Mouse (Mus musculus): ENCODE data around the gene 1500009C09Rik. TPM values are rescaled to one million over a fixed set of nuclear protein-coding genes. Genes with fewer than 3 reads are reported as not detected.

1500009C09Rik gene
- polyA plus RNA-seq, 1 experiment from 2014 or later = not detected

- Histone ChIP-seq H3K9ac (ENCODE audit: low read depth, low read length) (no peak overlapping the region), H3K9me3 (replicated peaks; ENCODE audit: low read length) (no peaks in the 10 kb centered on the region), H3K27me3 (ENCODE audit: insufficient read depth, low read length) (no peaks in the 10 kb centered on the region), H3K27ac (no peak overlapping the region), H3K4me2 (ENCODE audit: low read length) (no peak overlapping the region), H3K36me3 (ENCODE audit: insufficient read depth, low read length) (no peaks in the 10 kb centered on the region), H3K4me3 (replicated peaks; ENCODE audit: low read depth, low read length) (no peak overlapping the region), H3K4me1 (replicated peaks; ENCODE audit: insufficient read depth, low read length) (no peaks in the 10 kb centered on the region)
- ATAC-seq (replicated peaks; ENCODE audit: low FRiP score, low read depth) (peak; percentile 27; the same call in 1 of the 2 replicates), DNase-seq (ENCODE audit: low spot score) (peak; percentile 74)
- peak; percentile 100 for TF ChIP-seq CTCF (IDR thresholded peaks at IDR 0.05; ENCODE audit: low read depth)
- 13% methylated on average over 16 of the region's 16 CpGs for WGBS
Observed at GRCm38 (mm10) chr15:82259510-82259909, 7.3 kb downstream of the 1500009C09Rik start.

DNA sequence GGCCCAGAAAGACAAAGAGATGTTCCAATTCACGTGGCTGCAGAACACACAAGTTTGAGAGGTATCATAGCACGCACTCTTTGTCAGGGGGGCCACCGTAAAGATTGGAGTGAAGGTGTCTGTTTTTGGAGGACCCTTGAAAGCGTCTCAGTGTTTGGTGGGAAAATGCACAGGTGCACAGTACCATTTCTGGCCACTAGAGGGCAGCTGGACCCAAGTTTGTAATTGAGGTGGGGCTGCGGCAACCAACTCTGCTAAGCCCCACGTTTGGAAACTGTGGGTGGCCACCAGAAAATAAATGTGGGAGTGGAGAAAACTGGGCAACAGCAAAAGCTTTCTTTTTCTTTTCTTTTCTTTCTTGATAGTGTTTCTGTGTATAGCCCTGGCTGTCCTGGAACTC, 14.2 kb downstream of the 1500009C09Rik start:
- DNase-seq (ENCODE audit: low spot score) (peak; percentile 53), ATAC-seq (replicated peaks; ENCODE audit: low FRiP score, low read depth) (no peak)
- Histone ChIP-seq H3K9me3 (replicated peaks; ENCODE audit: low read length) (no peaks in the 10 kb centered on the region), H3K4me2 (ENCODE audit: low read length) (no peak overlapping the region), H3K4me3 (replicated peaks; ENCODE audit: low read depth, low read length) (no peak overlapping the region), H3K27ac (no peak overlapping the region), H3K36me3 (ENCODE audit: insufficient read depth, low read length) (no peaks in the 10 kb centered on the region), H3K9ac (ENCODE audit: low read depth, low read length) (no peak overlapping the region), H3K27me3 (ENCODE audit: insufficient read depth, low read length) (no peaks in the 10 kb centered on the region), H3K4me1 (replicated peaks; ENCODE audit: insufficient read depth, low read length) (no peaks in the 10 kb centered on the region)
- TF ChIP-seq CTCF (IDR thresholded peaks at IDR 0.05; ENCODE audit: low read depth) = peak; percentile 95
- WGBS = 10% methylated on average over 6 of the region's 6 CpGs

GRCm38 (mm10) chr15:82268185-82268584, 16.0 kb downstream of the 1500009C09Rik start:
- DNase-seq (ENCODE audit: low spot score) = no peak
- Histone ChIP-seq H3K4me3 (replicated peaks; ENCODE audit: low read depth, low read length) (no peak overlapping the region), H3K9me3 (replicated peaks; ENCODE audit: low read length) (no peaks in the 10 kb centered on the region), H3K36me3 (ENCODE audit: insufficient read depth, low read length) (no peaks in the 10 kb centered on the region), H3K27me3 (ENCODE audit: insufficient read depth, low read length) (peaks cover 8% of the 10 kb centered on the region; the same call in 1 of the 2 replicates), H3K27ac (no peak overlapping the region), H3K4me2 (ENCODE audit: low read length) (no peak overlapping the region), H3K4me1 (replicated peaks; ENCODE audit: insufficient read depth, low read length) (no peaks in the 10 kb centered on the region), H3K9ac (ENCODE audit: low read depth, low read length) (no peak overlapping the region)
- WGBS = 30% methylated on average over 3 of the region's 3 CpGs
- no peak for ATAC-seq (replicated peaks; ENCODE audit: low FRiP score, low read depth)
- TF ChIP-seq CTCF (IDR thresholded peaks at IDR 0.05; ENCODE audit: low read depth) = no peak

DNA sequence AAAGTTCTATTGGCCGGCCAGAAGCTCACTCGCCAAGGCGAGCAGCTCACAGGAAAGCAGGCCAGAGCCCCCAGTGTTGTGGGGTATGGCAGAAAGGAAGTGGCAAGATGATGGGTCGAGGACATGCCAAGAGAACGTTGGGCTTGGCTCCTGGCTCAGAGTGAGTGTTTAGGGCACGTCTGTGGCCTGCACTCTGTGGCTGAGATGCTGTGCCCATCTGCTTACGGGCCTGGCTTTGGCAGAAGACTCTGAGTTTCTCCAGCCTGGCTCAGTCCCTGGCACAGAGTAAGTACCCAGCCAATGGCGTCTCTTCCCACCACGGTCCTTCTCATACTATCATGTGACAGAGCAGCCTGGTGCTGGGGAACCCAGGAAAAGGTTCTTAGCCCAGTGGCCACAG, 16.6 kb downstream of the 1500009C09Rik start:
- no peak for DNase-seq (ENCODE audit: low spot score)
- Histone ChIP-seq H3K4me1 (replicated peaks; ENCODE audit: insufficient read depth, low read length) (no peaks in the 10 kb centered on the region), H3K27me3 (ENCODE audit: insufficient read depth, low read length) (peaks cover 8% of the 10 kb centered on the region; the same call in 1 of the 2 replicates), H3K9ac (ENCODE audit: low read depth, low read length) (no peak overlapping the region), H3K4me2 (ENCODE audit: low read length) (no peak overlapping the region), H3K36me3 (ENCODE audit: insufficient read depth, low read length) (no peaks in the 10 kb centered on the region), H3K9me3 (replicated peaks; ENCODE audit: low read length) (no peaks in the 10 kb centered on the region), H3K4me3 (replicated peaks; ENCODE audit: low read depth, low read length) (no peak overlapping the region), H3K27ac (no peak overlapping the region)
- TF ChIP-seq CTCF (IDR thresholded peaks at IDR 0.05; ENCODE audit: low read depth) = no peak
- ATAC-seq (replicated peaks; ENCODE audit: low FRiP score, low read depth) = no peak
- WGBS = 78% methylated on average over 9 of the region's 9 CpGs

DNA sequence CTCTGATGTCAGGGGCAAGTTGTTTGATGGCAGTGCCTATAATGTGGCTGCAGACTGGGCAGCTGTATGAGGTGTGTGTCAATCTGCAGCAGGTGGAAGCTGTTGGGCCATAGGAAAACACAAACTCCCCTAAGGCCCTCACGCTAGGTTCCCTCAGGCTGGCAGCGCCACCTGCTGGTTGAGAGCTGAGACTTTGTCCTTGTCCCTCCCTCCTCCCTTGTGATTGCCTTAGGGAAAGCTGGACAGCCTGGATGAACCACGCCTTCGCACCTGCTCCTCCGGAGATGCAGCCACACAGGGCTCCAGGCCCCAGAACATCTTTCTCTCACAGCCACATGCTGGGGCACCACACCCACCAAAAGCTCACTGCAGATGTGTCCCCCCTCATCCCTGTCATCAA, 19.0 kb downstream of the 1500009C09Rik start:
- H3K4me3 ChIP-seq (replicated peaks; ENCODE audit: low read depth, low read length) = no peak overlapping the region
- no peak overlapping the region for H3K4me2 ChIP-seq (ENCODE audit: low read length)
- DNase-seq (ENCODE audit: low spot score) = peak; percentile 84
- H3K27ac ChIP-seq = no peak overlapping the region
- WGBS = 4% methylated on average over 5 of the region's 5 CpGs
- no peaks in the 10 kb centered on the region for H3K9me3 ChIP-seq (replicated peaks; ENCODE audit: low read length)
- H3K36me3 ChIP-seq (ENCODE audit: insufficient read depth, low read length) = no peaks in the 10 kb centered on the region
- H3K27me3 ChIP-seq (ENCODE audit: insufficient read depth, low read length) = peaks cover 19% of the 10 kb centered on the region
- ATAC-seq (replicated peaks; ENCODE audit: low FRiP score, low read depth) = no peak
- no peak overlapping the region for H3K9ac ChIP-seq (ENCODE audit: low read depth, low read length)
- TF ChIP-seq CTCF (IDR thresholded peaks at IDR 0.05; ENCODE audit: low read depth) = peak; percentile 94
- peaks cover 4% of the 10 kb centered on the region; the same call in 1 of the 2 replicates for H3K4me1 ChIP-seq (replicated peaks; ENCODE audit: insufficient read depth, low read length)

DNA sequence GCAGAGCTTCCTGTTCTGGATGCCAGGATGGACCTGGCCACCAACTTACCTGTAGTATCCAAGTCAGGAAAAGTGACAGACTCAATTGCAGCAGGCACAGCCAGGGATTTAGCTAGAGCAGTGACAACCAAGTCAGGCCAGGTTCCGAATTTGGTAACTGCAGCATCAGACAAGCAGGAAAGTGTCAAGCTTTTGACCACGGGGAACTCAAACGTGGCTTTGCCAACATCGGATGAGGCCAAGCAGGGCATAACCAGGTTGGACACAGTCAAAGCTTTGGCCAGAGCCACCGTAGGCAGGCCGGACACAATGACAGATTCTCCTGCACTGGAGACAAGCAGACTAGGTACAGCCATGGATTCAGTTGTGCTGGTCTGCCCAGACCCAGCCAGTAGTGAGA, 20.1 kb downstream of the 1500009C09Rik start:
- WGBS = 84% methylated on average over 6 of the region's 6 CpGs

GRCm38 (mm10) chr15:82274593-82274926, 22.4 kb downstream of the 1500009C09Rik start, which contains the start of gene Sept3:
TSS of gene Sept3 (plus strand) at chr15:82274893.
- no peak for TF ChIP-seq CTCF (IDR thresholded peaks at IDR 0.05; ENCODE audit: low read depth)
- Histone ChIP-seq H3K36me3 (ENCODE audit: insufficient read depth, low read length) (no peaks in the 10 kb centered on the region), H3K27ac (no peak within 1 kb of the TSS), H3K9me3 (replicated peaks; ENCODE audit: low read length) (no peaks in the 10 kb centered on the region), H3K4me1 (replicated peaks; ENCODE audit: insufficient read depth, low read length) (peaks cover 4% of the 10 kb centered on the region; the same call in 1 of the 2 replicates), H3K27me3 (ENCODE audit: insufficient read depth, low read length) (peaks cover 19% of the 10 kb centered on the region), H3K4me2 (ENCODE audit: low read length) (peak within 1 kb of the TSS; percentile 91), H3K4me3 (replicated peaks; ENCODE audit: low read depth, low read length) (peak within 1 kb of the TSS; percentile 47), H3K9ac (ENCODE audit: low read depth, low read length) (peak within 1 kb of the TSS; percentile 49)
- no peak for ATAC-seq (replicated peaks; ENCODE audit: low FRiP score, low read depth)
- DNase-seq (ENCODE audit: low spot score) = no peak
- 42% methylated on average over 6 of the region's 6 CpGs for WGBS

More for the DNA sequence above, 20.1 kb downstream of the 1500009C09Rik start:
- Histone ChIP-seq H3K27me3 (ENCODE audit: insufficient read depth, low read length) (peaks cover 19% of the 10 kb centered on the region), H3K4me1 (replicated peaks; ENCODE audit: insufficient read depth, low read length) (peaks cover 4% of the 10 kb centered on the region; the same call in 1 of the 2 replicates), H3K4me3 (replicated peaks; ENCODE audit: low read depth, low read length) (no peak overlapping the region), H3K9ac (ENCODE audit: low read depth, low read length) (no peak overlapping the region), H3K4me2 (ENCODE audit: low read length) (no peak overlapping the region), H3K36me3 (ENCODE audit: insufficient read depth, low read length) (no peaks in the 10 kb centered on the region), H3K9me3 (replicated peaks; ENCODE audit: low read length) (no peaks in the 10 kb centered on the region), H3K27ac (no peak overlapping the region)
- no peak for TF ChIP-seq CTCF (IDR thresholded peaks at IDR 0.05; ENCODE audit: low read depth)
- DNase-seq (ENCODE audit: low spot score) (no peak), ATAC-seq (replicated peaks; ENCODE audit: low FRiP score, low read depth) (no peak)
